Mouse (Mus musculus): ENCODE results near the gene Serpina3m. TPM values are rescaled to one million over a fixed set of nuclear protein-coding genes. Genes with fewer than 3 reads are reported as not detected.
A peak's percentile ranks its signal among the peaks of the same experiment; 100 is the strongest.

Serpina3m gene
- polyA plus RNA-seq, 1 experiment from 2014 or later = not detected

GRCm38 (mm10) chr12:104415625-104416315, 77.5 kb downstream of the Serpina3m start:
- H3K27ac ChIP-seq (ENCODE audit: low read length) = no peak overlapping the region

GRCm38 (mm10) chr12:104418340-104419135, 80.3 kb downstream of the Serpina3m start:
- H3K4me2 ChIP-seq (ENCODE audit: low read depth, low read length) = peak overlapping the region; percentile 26; the same call in 1 of the 2 replicates
- 22% methylated on average over 14 of the region's 17 CpGs for WGBS
- H3K4me1 ChIP-seq (ENCODE audit: control insufficient read depth, insufficient read depth, low read length) = no peaks in the 10 kb centered on the region
- H3K9ac ChIP-seq (ENCODE audit: low read depth, low read length) = no peak overlapping the region
- H3K27me3 ChIP-seq (replicated peaks; ENCODE audit: control insufficient read depth, insufficient read depth, low read length) = no peaks in the 10 kb centered on the region; the same call in 1 of the 2 replicates
- H3K9me3 ChIP-seq (ENCODE audit: control insufficient read depth, low read length) = no peaks in the 10 kb centered on the region
- H3K36me3 ChIP-seq (ENCODE audit: control insufficient read depth, insufficient read depth, low read length) = no peaks in the 10 kb centered on the region
- no peak overlapping the region for H3K4me3 ChIP-seq (ENCODE audit: low read length)
- peak; percentile 61 for ATAC-seq
- H3K27ac ChIP-seq (ENCODE audit: low read length) = no peak overlapping the region

More at GRCm38 (mm10) chr12:104415625-104416315, 77.5 kb downstream of the Serpina3m start:
- peak; percentile 54 for ATAC-seq
- WGBS = 44% methylated on average over 6 of the region's 6 CpGs
- Histone ChIP-seq H3K4me1 (ENCODE audit: control insufficient read depth, insufficient read depth, low read length) (no peaks in the 10 kb centered on the region), H3K36me3 (ENCODE audit: control insufficient read depth, insufficient read depth, low read length) (no peaks in the 10 kb centered on the region), H3K4me2 (ENCODE audit: low read depth, low read length) (no peak overlapping the region), H3K9me3 (ENCODE audit: control insufficient read depth, low read length) (no peaks in the 10 kb centered on the region), H3K27me3 (replicated peaks; ENCODE audit: control insufficient read depth, insufficient read depth, low read length) (no peaks in the 10 kb centered on the region; the same call in 1 of the 2 replicates), H3K9ac (ENCODE audit: low read depth, low read length) (no peak overlapping the region), H3K4me3 (ENCODE audit: low read length) (no peak overlapping the region)

GRCm38 (mm10) chr12:104419136-104419462, 80.8 kb downstream of the Serpina3m start:
- no peaks in the 10 kb centered on the region for H3K4me1 ChIP-seq (ENCODE audit: control insufficient read depth, insufficient read depth, low read length)
- WGBS = 20% methylated on average over 2 of the region's 2 CpGs
- 0 out of 2 replicates have a peak, but pooled peaks have one; percentile 21 for ATAC-seq

DNA sequence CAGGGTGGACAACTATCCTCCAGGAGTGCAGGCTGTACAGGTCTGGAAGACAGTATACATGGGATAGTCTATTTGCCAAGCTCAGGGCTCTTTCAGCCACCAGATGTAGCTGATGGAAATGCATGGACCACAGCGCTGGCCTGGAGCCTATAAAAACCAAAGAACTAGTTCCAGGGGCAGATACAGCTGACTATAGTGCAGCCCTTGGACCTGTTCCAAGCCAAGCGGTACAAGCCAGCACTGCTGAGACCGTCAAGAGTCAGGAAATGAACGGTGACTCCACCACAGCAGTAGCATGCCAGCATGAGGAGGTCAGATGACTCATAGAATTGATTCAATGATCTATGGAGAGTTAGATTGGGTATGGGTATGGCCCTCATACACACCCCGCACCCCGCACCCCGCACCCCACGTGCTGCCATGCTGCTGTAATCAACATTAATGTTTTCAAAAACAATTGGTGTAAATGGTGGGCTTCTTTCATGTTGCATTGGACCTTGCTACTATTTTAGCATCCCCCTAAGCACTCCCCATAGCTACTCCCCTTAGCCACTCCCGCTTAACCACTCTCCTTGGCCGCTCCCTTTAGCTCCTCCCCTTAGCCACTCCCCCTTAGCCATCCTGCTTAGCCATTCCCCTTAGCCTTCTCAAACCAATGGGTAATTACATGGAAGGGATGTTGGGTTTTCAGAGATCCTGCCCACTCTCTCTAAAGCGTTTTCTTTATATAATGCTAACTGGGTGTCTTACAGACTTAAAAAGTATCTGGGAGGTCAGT, 84.5 kb downstream of the Serpina3m start:
- H3K27me3 ChIP-seq (replicated peaks; ENCODE audit: control insufficient read depth, insufficient read depth, low read length) = no peaks in the 10 kb centered on the region; the same call in 1 of the 2 replicates
- no peak; the same call in 1 of the 2 replicates for ATAC-seq
- WGBS = 73% methylated on average over 11 of the region's 11 CpGs

More at GRCm38 (mm10) chr12:104419136-104419462, 80.8 kb downstream of the Serpina3m start:
- H3K27me3 ChIP-seq (replicated peaks; ENCODE audit: control insufficient read depth, insufficient read depth, low read length) = no peaks in the 10 kb centered on the region; the same call in 1 of the 2 replicates
- no peak overlapping the region for H3K4me2 ChIP-seq (ENCODE audit: low read depth, low read length)
- H3K36me3 ChIP-seq (ENCODE audit: control insufficient read depth, insufficient read depth, low read length) = no peaks in the 10 kb centered on the region
- H3K9me3 ChIP-seq (ENCODE audit: control insufficient read depth, low read length) = no peaks in the 10 kb centered on the region
- H3K27ac ChIP-seq (ENCODE audit: low read length) = no peak overlapping the region
- H3K4me3 ChIP-seq (ENCODE audit: low read length) = no peak overlapping the region
- H3K9ac ChIP-seq (ENCODE audit: low read depth, low read length) = no peak overlapping the region

GRCm38 (mm10) chr12:104425591-104425990, 87.3 kb downstream of the Serpina3m start:
- no peaks in the 10 kb centered on the region for H3K4me1 ChIP-seq (ENCODE audit: control insufficient read depth, insufficient read depth, low read length)
- ATAC-seq = no peak
- WGBS = 82% methylated on average over 3 of the region's 3 CpGs

More for the DNA sequence above, 84.5 kb downstream of the Serpina3m start:
- Histone ChIP-seq H3K9me3 (ENCODE audit: control insufficient read depth, low read length) (no peaks in the 10 kb centered on the region), H3K4me1 (ENCODE audit: control insufficient read depth, insufficient read depth, low read length) (no peaks in the 10 kb centered on the region), H3K36me3 (ENCODE audit: control insufficient read depth, insufficient read depth, low read length) (no peaks in the 10 kb centered on the region), H3K4me2 (ENCODE audit: low read depth, low read length) (no peak overlapping the region), H3K4me3 (ENCODE audit: low read length) (no peak overlapping the region), H3K27ac (ENCODE audit: low read length) (no peak overlapping the region), H3K9ac (ENCODE audit: low read depth, low read length) (no peak overlapping the region)

DNA sequence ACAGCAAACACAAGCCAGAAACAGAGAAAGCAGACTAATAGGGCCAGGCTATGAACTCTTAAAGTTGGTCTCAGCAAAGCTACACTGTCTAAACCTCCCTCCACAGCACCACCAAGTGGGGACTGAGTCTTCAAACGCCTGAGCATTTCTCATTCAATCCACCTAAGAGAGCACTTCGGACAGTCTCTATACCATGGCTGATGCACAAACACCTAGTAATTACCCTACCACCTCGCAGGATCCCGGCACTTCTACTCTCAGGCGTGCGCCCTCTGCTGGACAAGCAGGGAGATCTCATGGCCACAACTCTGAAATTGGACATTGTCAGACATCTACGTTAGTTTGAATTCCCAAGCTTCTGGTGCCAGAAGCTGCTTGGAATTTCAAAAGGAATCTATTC, 88.6 kb downstream of the Serpina3m start:
- H3K4me2 ChIP-seq (ENCODE audit: low read depth, low read length) = no peak overlapping the region
- 4% methylated on average over 7 of the region's 7 CpGs for WGBS
- no peaks in the 10 kb centered on the region for H3K4me1 ChIP-seq (ENCODE audit: control insufficient read depth, insufficient read depth, low read length)
- H3K27me3 ChIP-seq (replicated peaks; ENCODE audit: control insufficient read depth, insufficient read depth, low read length) = no peaks in the 10 kb centered on the region
- ATAC-seq = no peak; the same call in 1 of the 2 replicates
- H3K9me3 ChIP-seq (ENCODE audit: control insufficient read depth, low read length) = no peaks in the 10 kb centered on the region
- no peak overlapping the region for H3K4me3 ChIP-seq (ENCODE audit: low read length)
- H3K36me3 ChIP-seq (ENCODE audit: control insufficient read depth, insufficient read depth, low read length) = no peaks in the 10 kb centered on the region
- H3K27ac ChIP-seq (ENCODE audit: low read length) = no peak overlapping the region
- no peak overlapping the region for H3K9ac ChIP-seq (ENCODE audit: low read depth, low read length)

More at GRCm38 (mm10) chr12:104425591-104425990, 87.3 kb downstream of the Serpina3m start:
- Histone ChIP-seq H3K27ac (ENCODE audit: low read length) (no peak overlapping the region), H3K4me2 (ENCODE audit: low read depth, low read length) (no peak overlapping the region), H3K4me3 (ENCODE audit: low read length) (no peak overlapping the region), H3K9me3 (ENCODE audit: control insufficient read depth, low read length) (no peaks in the 10 kb centered on the region), H3K9ac (ENCODE audit: low read depth, low read length) (no peak overlapping the region), H3K27me3 (replicated peaks; ENCODE audit: control insufficient read depth, insufficient read depth, low read length) (no peaks in the 10 kb centered on the region), H3K36me3 (ENCODE audit: control insufficient read depth, insufficient read depth, low read length) (no peaks in the 10 kb centered on the region)

DNA sequence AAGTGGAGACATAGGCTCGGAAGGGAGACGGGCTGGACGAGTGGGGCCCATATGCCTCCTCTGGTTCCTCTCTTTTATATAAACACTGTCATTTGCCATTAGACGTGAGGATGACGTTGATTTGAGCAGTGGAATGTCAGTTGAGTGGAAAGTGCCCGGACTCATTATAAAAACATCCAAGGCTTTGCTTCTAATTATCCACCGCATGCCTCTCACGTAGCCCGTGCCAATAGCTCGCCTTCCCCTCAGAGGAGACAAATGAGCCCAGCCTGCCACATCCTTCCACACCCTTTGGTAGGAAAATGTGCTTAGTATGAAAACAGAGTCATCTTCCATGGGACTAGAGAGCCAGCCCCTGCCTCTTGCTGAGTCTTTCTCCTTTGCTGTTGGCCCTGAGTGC, 93.1 kb downstream of the Serpina3m start:
- Histone ChIP-seq H3K9ac (ENCODE audit: low read depth, low read length) (no peak overlapping the region), H3K36me3 (ENCODE audit: control insufficient read depth, insufficient read depth, low read length) (no peaks in the 10 kb centered on the region), H3K27me3 (replicated peaks; ENCODE audit: control insufficient read depth, insufficient read depth, low read length) (no peaks in the 10 kb centered on the region), H3K4me1 (ENCODE audit: control insufficient read depth, insufficient read depth, low read length) (0 out of 2 replicates have a peak, but pooled peaks cover 5% of the 10 kb centered on the region), H3K27ac (ENCODE audit: low read length) (no peak overlapping the region), H3K4me3 (ENCODE audit: low read length) (no peak overlapping the region), H3K9me3 (ENCODE audit: control insufficient read depth, low read length) (no peaks in the 10 kb centered on the region), H3K4me2 (ENCODE audit: low read depth, low read length) (no peak overlapping the region)
- 60% methylated on average over 10 of the region's 10 CpGs for WGBS
- no peak for ATAC-seq

GRCm38 (mm10) chr12:104433214-104433613, 94.9 kb downstream of the Serpina3m start:
- no peaks in the 10 kb centered on the region for H3K27me3 ChIP-seq (replicated peaks; ENCODE audit: control insufficient read depth, insufficient read depth, low read length)
- no peak overlapping the region for H3K27ac ChIP-seq (ENCODE audit: low read length)
- H3K36me3 ChIP-seq (ENCODE audit: control insufficient read depth, insufficient read depth, low read length) = no peaks in the 10 kb centered on the region
- no peak overlapping the region for H3K4me2 ChIP-seq (ENCODE audit: low read depth, low read length)
- 37% methylated on average over 7 of the region's 7 CpGs for WGBS
- ATAC-seq = no peak; the same call in 1 of the 2 replicates
- 0 out of 2 replicates have a peak, but pooled peaks cover 5% of the 10 kb centered on the region for H3K4me1 ChIP-seq (ENCODE audit: control insufficient read depth, insufficient read depth, low read length)
- H3K4me3 ChIP-seq (ENCODE audit: low read length) = no peak overlapping the region
- no peaks in the 10 kb centered on the region for H3K9me3 ChIP-seq (ENCODE audit: control insufficient read depth, low read length)
- no peak overlapping the region for H3K9ac ChIP-seq (ENCODE audit: low read depth, low read length)
